Mouse (Mus musculus) limb, embryonic 14.5 days (tissue): Measurements from ENCODE around the gene Cxcl12. TPM values are rescaled to one million over a fixed set of nuclear protein-coding genes. Genes with fewer than 3 reads are reported as not detected.

Source experiments
- ATAC-seq: fragments of 200-750 bp; cut with Nextera tagmentation; 2 replicates; pipeline ENCODE4 v1.8.0; 2017; ENCODE audit warnings: low read depth, moderate number of reproducible peaks, moderate TSS enrichment; ENCODE audit not compliant: low FRiP score
- DNase-seq: peaks from one replicate; pipeline ENCODE4 v3.0.0-alpha.2; 2015; ENCODE audit warnings: low spot score
- H3K27ac ChIP-seq: fragments of 300-500 bp; sonication (generic); replicated peaks from 2 replicates; pipeline ENCODE4 v1.5.1; 2014; ENCODE audit warnings: low read depth, mild to moderate bottlenecking, low read length, moderate library complexity, mixed read lengths
- H3K27me3 ChIP-seq: fragments of 300-500 bp; sonication (generic); 2 replicates; pipeline ENCODE4 v1.6.1; 2014; ENCODE audit warnings: low read length, mixed read lengths; ENCODE audit not compliant: control insufficient read depth, insufficient read depth
- H3K36me3 ChIP-seq: fragments of 300-500 bp; sonication (generic); 2 replicates; pipeline ENCODE4 v1.6.1; 2014; ENCODE audit warnings: mild to moderate bottlenecking, low read length, moderate library complexity, mixed read lengths; ENCODE audit not compliant: control insufficient read depth, insufficient read depth
- H3K4me1 ChIP-seq: fragments of 300-500 bp; sonication (generic); 2 replicates; pipeline ENCODE4 v1.6.1; 2014; ENCODE audit warnings: antibody characterized with exemption, low read length, mixed read lengths; ENCODE audit not compliant: control insufficient read depth, insufficient read depth
- H3K4me2 ChIP-seq: fragments of 300-500 bp; sonication (generic); replicated peaks from 2 replicates; pipeline ENCODE4 v1.6.1; 2014; ENCODE audit warnings: low read depth, mild to moderate bottlenecking, low read length, moderate library complexity; ENCODE audit not compliant: severe bottlenecking
- H3K4me3 ChIP-seq: fragments of 300-500 bp; sonication (generic); replicated peaks from 2 replicates; pipeline ENCODE4 v1.5.1; 2014; ENCODE audit warnings: low read length
- H3K9ac ChIP-seq: fragments of 300-500 bp; sonication (generic); 2 replicates; pipeline ENCODE4 v1.6.1; 2014; ENCODE audit warnings: mild to moderate bottlenecking, low read depth, low read length, moderate library complexity; ENCODE audit not compliant: severe bottlenecking
- H3K9me3 ChIP-seq: fragments of 300-500 bp; sonication (generic); 2 replicates; pipeline ENCODE4 v1.6.1; 2016; ENCODE audit warnings: low read length; ENCODE audit not compliant: control insufficient read depth
- POLR2A ChIP-seq: fragments of 200-500 bp; IDR thresholded peaks from 2 replicates; pipeline ENCODE4 v1.8.0; 2012; ENCODE audit warnings: inconsistent platforms, mild to moderate bottlenecking, moderate library complexity, borderline replicate concordance; ENCODE audit not compliant: insufficient read depth, insufficient read length; ENCODE audit errors: extremely low read depth
- WGBS: fragments of 180-500 bp; shearing (Covaris S2); extraction: QIAGEN DNeasy Blood & Tissue Kit; methylation state at CpG from one replicate; pipeline ENCODE4 v1.1.7; 2014; 5-methylcytosine and 5-hydroxymethylcytosine counted together
- polyA plus RNA-seq, 2 experiments: library from polyadenylated mRNA; depleted of rRNA in 1 of 2; stranded (reverse) in 1 of 2; unstranded in 1 of 2; fragments of >200 nt; fragmentation: Nextera tagmentation in 1 of 2; extraction: Ambion mirVana in 1 of 2; gene quantifications; 2 replicates each; pipeline versions ENCODE4 v1.2.1 to v1.2.3; 2012 to 2014

Gene Cxcl12
- polyA plus RNA-seq, 2 experiments, result 146 to 208 TPM

DNA sequence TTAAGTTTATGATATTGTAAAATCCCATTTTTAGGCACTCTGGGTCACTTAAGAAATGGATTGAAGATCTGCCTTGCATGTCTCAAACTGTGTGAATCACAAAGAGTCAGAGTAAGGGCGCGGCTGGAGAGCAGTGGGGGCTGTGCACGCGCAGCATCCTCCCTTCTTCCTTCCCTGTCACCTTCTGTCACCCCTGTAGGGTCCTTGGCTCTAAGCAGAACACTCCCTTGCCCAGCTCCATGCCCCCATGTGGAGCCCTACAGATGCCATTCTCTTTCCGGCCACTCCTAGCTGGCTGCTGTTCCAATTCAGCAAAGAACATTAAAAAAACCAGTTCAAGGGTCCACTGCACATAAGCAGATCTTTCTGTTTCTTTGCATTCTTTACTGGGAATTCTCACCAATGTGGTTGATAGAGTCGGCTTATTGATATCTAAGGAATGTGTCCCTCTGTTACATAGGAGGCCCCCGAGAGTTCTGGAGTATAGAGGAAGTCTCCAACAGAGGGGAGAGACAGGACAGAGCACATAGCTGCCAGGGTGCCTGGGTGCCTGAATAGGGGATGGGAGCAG is 51.7 kb downstream of the Cxcl12 start:
- no peaks in the 10 kb centered on the region for H3K9me3 ChIP-seq
- no peak overlapping the region for H3K27ac ChIP-seq
- TF ChIP-seq POLR2A, result no peak
- no peaks in the 10 kb centered on the region for H3K27me3 ChIP-seq
- H3K36me3 ChIP-seq, result no peaks in the 10 kb centered on the region
- H3K9ac ChIP-seq, result no peak overlapping the region
- H3K4me2 ChIP-seq, result no peak overlapping the region
- no peaks in the 10 kb centered on the region; the same call in 1 of the 2 replicates for H3K4me1 ChIP-seq
- DNase-seq, result no peak
- ATAC-seq, result no peak
- WGBS, result 89% methylated on average over 7 of the region's 7 CpGs
- H3K4me3 ChIP-seq, result no peak overlapping the region

DNA sequence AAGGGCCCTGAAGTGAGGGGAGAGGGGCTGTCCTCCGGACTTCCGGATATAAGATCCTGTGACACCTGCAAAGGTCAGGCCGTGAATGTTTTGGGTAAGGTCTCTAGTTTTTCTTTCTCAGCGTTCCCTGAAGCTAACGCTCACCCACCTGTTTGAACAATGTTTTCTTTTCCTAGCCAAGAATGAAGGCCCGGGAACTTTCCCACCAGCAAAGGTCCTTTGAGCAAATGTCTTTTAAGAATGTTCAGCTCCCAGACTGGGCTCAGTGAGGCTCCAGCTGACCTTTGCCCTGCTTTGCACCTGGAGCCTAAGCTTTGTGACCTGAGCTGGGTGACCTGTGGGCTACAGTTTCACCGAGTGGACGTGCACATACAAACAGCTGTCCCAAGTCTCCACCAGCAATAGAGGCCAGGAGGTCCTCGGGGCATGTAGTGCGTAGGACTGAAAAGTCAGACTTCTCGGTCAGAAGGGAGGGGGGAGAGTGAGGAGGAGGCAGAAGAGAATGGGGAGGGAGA is 52.6 kb downstream of the Cxcl12 start:
- Histone ChIP-seq H3K4me1 (no peaks in the 10 kb centered on the region; the same call in 1 of the 2 replicates), H3K4me2 (no peak overlapping the region), H3K36me3 (no peaks in the 10 kb centered on the region), H3K4me3 (no peak overlapping the region), H3K27ac (no peak overlapping the region), H3K27me3 (no peaks in the 10 kb centered on the region), H3K9ac (no peak overlapping the region), H3K9me3 (no peaks in the 10 kb centered on the region)
- no peak for TF ChIP-seq POLR2A
- ATAC-seq (no peak), DNase-seq (no peak)
- WGBS, result 66% methylated on average over 11 of the region's 11 CpGs
